Mouse (Mus musculus) frontal cortex, adult 2 months (tissue): ENCODE data around the gene Bcl11b. TPM values are rescaled to one million over a fixed set of nuclear protein-coding genes. Genes with fewer than 3 reads are reported as not detected.
A peak's percentile ranks its signal among the peaks of the same experiment; 100 is the strongest.

Experiments used
- DNase-seq, 2 experiments: peaks; one replicate each; pipeline ENCODE4 v3.0.0; 2022; ENCODE audit warnings: low spot score in 1 of 2; ENCODE audit errors: extremely low spot score in 1 of 2
- polyA plus RNA-seq: library from polyadenylated mRNA; depleted of rRNA; stranded (reverse); fragments of >200 nt; gene quantifications from 2 replicates; pipeline ENCODE4 v1.2.3, GENCODE M21; 2012

Bcl11b gene
- polyA plus RNA-seq, 1 experiment = 43.9 TPM

- no peak for DNase-seq
Measured at GRCm38 (mm10) chr12:107942100-107942499, 61.3 kb downstream of the Bcl11b start.

GRCm38 (mm10) chr12:107940774-107941173 lies 62.6 kb downstream of the Bcl11b start:
- DNase-seq = no peak

GRCm38 (mm10) chr12:107939177-107939576 lies 64.2 kb downstream of the Bcl11b start:
- no peak for DNase-seq

GRCm38 (mm10) chr12:107936972-107937371 lies 66.4 kb downstream of the Bcl11b start:
- no peak for DNase-seq

- DNase-seq = no peak
Measured at GRCm38 (mm10) chr12:107936406-107936805, 67.0 kb downstream of the Bcl11b start.

GRCm38 (mm10) chr12:107934831-107935437 lies 68.5 kb downstream of the Bcl11b start:
- DNase-seq = peak in 1 of 2 experiments; percentile 65

GRCm38 (mm10) chr12:107932140-107932539 lies 71.3 kb downstream of the Bcl11b start:
- no peak for DNase-seq

GRCm38 (mm10) chr12:107931476-107931875 lies 71.9 kb downstream of the Bcl11b start:
- no peak for DNase-seq

- peak; percentile 57 to 81 for DNase-seq
Measured at GRCm38 (mm10) chr12:107930611-107931350, 72.6 kb downstream of the Bcl11b start.

- DNase-seq = no peak
Measured at GRCm38 (mm10) chr12:107928905-107929304, 74.5 kb downstream of the Bcl11b start.

GRCm38 (mm10) chr12:107928464-107928901 lies 74.9 kb downstream of the Bcl11b start:
- peak in 1 of 2 experiments; percentile 55 for DNase-seq

- DNase-seq = peak in 1 of 2 experiments; percentile 45
Measured at GRCm38 (mm10) chr12:107927961-107928431, 75.4 kb downstream of the Bcl11b start.

- DNase-seq = no peak
Measured at GRCm38 (mm10) chr12:107926074-107926855, 77.1 kb downstream of the Bcl11b start.

- no peak for DNase-seq
Measured at GRCm38 (mm10) chr12:107924696-107925095, 78.7 kb downstream of the Bcl11b start.

GRCm38 (mm10) chr12:107923963-107924362 lies 79.4 kb downstream of the Bcl11b start:
- no peak for DNase-seq

- DNase-seq = no peak
Measured at GRCm38 (mm10) chr12:107922180-107922579, 81.2 kb downstream of the Bcl11b start.

- no peak for DNase-seq
Measured at GRCm38 (mm10) chr12:107921566-107921965, 81.8 kb downstream of the Bcl11b start.

GRCm38 (mm10) chr12:107921154-107921553 lies 82.2 kb downstream of the Bcl11b start:
- no peak for DNase-seq

- peak in 1 of 2 experiments; percentile 45 for DNase-seq
Measured at GRCm38 (mm10) chr12:107920716-107921115, 82.7 kb downstream of the Bcl11b start.

GRCm38 (mm10) chr12:107920076-107920475 lies 83.3 kb downstream of the Bcl11b start:
- DNase-seq = no peak

GRCm38 (mm10) chr12:107918779-107919178 lies 84.6 kb downstream of the Bcl11b start:
- no peak for DNase-seq
